Mouse (Mus musculus): Measurements from ENCODE around the gene Gm13283. TPM values are rescaled to one million over a fixed set of nuclear protein-coding genes. Genes with fewer than 3 reads are reported as not detected.
A peak's percentile ranks its signal among the peaks of the same experiment; 100 is the strongest.

Gene Gm13283
- polyA plus RNA-seq, 1 experiment, result not detected

DNA sequence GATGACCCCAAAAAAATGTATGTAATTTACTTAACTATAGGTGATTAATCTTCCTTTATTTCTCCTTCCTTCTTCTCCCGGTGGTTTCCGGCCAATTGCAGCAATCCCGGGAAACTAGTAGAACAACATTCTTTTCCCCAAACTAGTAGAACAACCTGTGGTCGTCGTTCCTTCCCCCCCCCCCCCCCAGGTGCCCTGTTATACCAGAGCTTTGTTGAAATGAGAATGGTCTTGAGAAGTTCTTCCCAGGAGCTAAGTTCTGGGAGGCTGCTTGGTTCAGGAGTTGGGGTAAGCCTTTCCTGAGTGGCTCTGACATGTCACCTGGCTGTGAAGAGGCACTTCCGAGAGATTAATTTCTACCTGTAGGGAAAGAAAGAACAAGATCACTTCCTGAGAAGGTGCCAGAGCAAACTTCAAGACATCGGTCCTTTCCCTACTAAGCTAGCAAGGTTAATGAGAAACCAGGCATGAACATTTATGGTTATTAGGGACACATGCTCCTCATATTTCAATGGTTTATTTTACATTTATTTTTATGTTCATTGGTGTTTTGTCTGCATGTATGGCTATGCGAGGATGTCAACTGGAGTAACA lies 36.3 kb upstream of the Gm13283 start:
- peaks cover 36% of the 10 kb centered on the region for H3K79me2 ChIP-seq (ENCODE audit: control insufficient read depth, insufficient read depth)
- H3ac ChIP-seq (ENCODE audit: control insufficient read depth, insufficient read length, low read depth), result no peak overlapping the region
- H3K27me3 ChIP-seq (ENCODE audit: control insufficient read depth, insufficient read depth, insufficient read length), result no peaks in the 10 kb centered on the region
- TF ChIP-seq CTCF (IDR thresholded peaks at IDR 0.05; ENCODE audit: control insufficient read depth, insufficient read depth, insufficient read length) (no peak), USF1 (IDR thresholded peaks at IDR 0.05; ENCODE audit: low read depth) (no peak), MYOD1 (IDR thresholded peaks at IDR 0.05; ENCODE audit: control insufficient read depth, insufficient read length, low read depth) (no peak), FOSL1 (IDR thresholded peaks at IDR 0.05; ENCODE audit: insufficient read depth, low read length, poor library complexity, severe bottlenecking) (no peak), MAX (IDR thresholded peaks at IDR 0.05) (no peak), CEBPB (IDR thresholded peaks at IDR 0.05; ENCODE audit: low read depth) (no peak), MYOG (IDR thresholded peaks at IDR 0.05; ENCODE audit: control insufficient read depth, extremely low read depth, insufficient read length) (no peak)
- no peak overlapping the region for H3K4me3 ChIP-seq (ENCODE audit: insufficient read depth, poor library complexity, severe bottlenecking)
- H3K79me3 ChIP-seq (ENCODE audit: low read depth), result peaks cover 34% of the 10 kb centered on the region
- H3K36me3 ChIP-seq (ENCODE audit: control insufficient read depth, insufficient read depth), result peaks cover 26% of the 10 kb centered on the region

DNA sequence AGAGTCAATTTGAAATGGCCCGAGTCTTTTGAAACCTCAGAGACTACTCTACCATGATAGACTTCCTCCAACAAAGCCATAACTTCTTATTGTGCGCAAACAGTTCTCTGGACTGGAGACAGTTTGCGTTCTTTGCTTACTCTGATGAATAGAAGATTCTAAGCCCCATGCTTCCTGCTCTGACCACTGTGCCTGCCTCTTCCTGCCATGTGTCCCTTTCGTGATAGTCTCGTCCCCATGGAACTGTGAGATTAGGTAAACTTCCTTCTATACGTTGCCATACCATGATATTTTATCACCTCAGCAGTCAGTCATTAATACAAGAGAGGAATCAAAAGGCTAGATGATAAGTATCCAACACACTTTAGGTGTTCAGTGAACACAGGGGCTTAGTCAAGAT lies 33.2 kb upstream of the Gm13283 start:
- no peak for TF ChIP-seq USF1 (IDR thresholded peaks at IDR 0.05; ENCODE audit: low read depth)
- TF ChIP-seq MYOD1 (IDR thresholded peaks at IDR 0.05; ENCODE audit: control insufficient read depth, insufficient read length, low read depth), result no peak
- TF ChIP-seq MAX (IDR thresholded peaks at IDR 0.05), result no peak
- no peak for TF ChIP-seq MYOG (IDR thresholded peaks at IDR 0.05; ENCODE audit: control insufficient read depth, extremely low read depth, insufficient read length)
- TF ChIP-seq FOSL1 (IDR thresholded peaks at IDR 0.05; ENCODE audit: insufficient read depth, low read length, poor library complexity, severe bottlenecking), result no peak
- TF ChIP-seq CEBPB (IDR thresholded peaks at IDR 0.05; ENCODE audit: low read depth), result no peak
- no peak for TF ChIP-seq CTCF (IDR thresholded peaks at IDR 0.05; ENCODE audit: control insufficient read depth, insufficient read depth, insufficient read length)
- Histone ChIP-seq H3K79me3 (ENCODE audit: low read depth) (peaks cover 3% of the 10 kb centered on the region), H3K36me3 (ENCODE audit: control insufficient read depth, insufficient read depth) (no peaks in the 10 kb centered on the region), H3ac (ENCODE audit: control insufficient read depth, insufficient read length, low read depth) (no peak overlapping the region), H3K79me2 (ENCODE audit: control insufficient read depth, insufficient read depth) (peaks cover 5% of the 10 kb centered on the region), H3K4me3 (ENCODE audit: insufficient read depth, poor library complexity, severe bottlenecking) (no peak overlapping the region), H3K27me3 (ENCODE audit: control insufficient read depth, insufficient read depth, insufficient read length) (no peaks in the 10 kb centered on the region)

DNA sequence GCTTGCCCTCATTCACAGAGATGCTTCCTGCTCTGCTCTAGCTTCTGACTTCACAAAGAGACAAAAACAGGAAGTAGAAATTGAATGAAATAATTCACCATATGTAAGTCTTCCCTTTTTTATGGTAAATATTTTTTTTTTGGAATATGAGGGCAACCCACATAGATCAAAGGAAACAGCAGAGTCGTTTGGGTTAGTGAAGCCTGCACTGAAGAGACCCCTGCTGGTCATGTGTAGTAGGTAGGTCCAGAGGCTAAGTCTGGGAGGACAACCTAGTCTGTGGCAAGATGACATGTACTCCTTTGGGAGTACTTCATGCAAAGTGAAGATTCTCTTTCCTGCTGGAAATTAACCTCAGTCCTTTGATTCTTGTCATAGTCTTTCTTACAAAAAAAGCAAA lies 32.6 kb upstream of the Gm13283 start:
- no peak overlapping the region for H3K4me3 ChIP-seq (ENCODE audit: insufficient read depth, poor library complexity, severe bottlenecking)
- no peaks in the 10 kb centered on the region for H3K36me3 ChIP-seq (ENCODE audit: control insufficient read depth, insufficient read depth)
- no peak for TF ChIP-seq MAX (IDR thresholded peaks at IDR 0.05)
- TF ChIP-seq MYOG (IDR thresholded peaks at IDR 0.05; ENCODE audit: control insufficient read depth, extremely low read depth, insufficient read length), result no peak
- TF ChIP-seq CTCF (IDR thresholded peaks at IDR 0.05; ENCODE audit: control insufficient read depth, insufficient read depth, insufficient read length), result peak; percentile 11
- TF ChIP-seq CEBPB (IDR thresholded peaks at IDR 0.05; ENCODE audit: low read depth), result no peak
- H3K79me2 ChIP-seq (ENCODE audit: control insufficient read depth, insufficient read depth), result no peaks in the 10 kb centered on the region
- no peaks in the 10 kb centered on the region for H3K79me3 ChIP-seq (ENCODE audit: low read depth)
- H3ac ChIP-seq (ENCODE audit: control insufficient read depth, insufficient read length, low read depth), result no peak overlapping the region
- H3K27me3 ChIP-seq (ENCODE audit: control insufficient read depth, insufficient read depth, insufficient read length), result no peaks in the 10 kb centered on the region

DNA sequence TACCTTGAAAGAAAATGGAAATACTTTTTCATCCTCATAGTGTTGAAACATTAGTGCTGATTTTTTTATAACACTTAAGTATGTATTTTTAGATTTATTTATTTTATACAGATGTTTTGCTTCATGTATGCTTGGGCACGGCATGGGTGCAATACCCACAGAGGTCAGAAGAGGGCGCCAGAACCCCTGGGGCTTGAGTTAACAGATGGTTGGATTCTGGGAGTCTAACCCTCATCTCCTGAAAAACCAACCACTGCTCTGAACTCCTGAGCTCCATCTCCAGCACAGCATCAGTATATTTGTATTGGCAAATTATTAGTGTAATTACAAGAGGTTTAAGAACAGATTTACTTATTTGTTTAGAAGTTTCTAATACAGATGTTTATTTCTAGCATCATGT lies 21.4 kb upstream of the Gm13283 start:
- no peak for TF ChIP-seq USF1 (IDR thresholded peaks at IDR 0.05; ENCODE audit: low read depth)
- TF ChIP-seq MYOG (IDR thresholded peaks at IDR 0.05; ENCODE audit: control insufficient read depth, extremely low read depth, insufficient read length), result no peak
- peak; percentile 34 for TF ChIP-seq CTCF (IDR thresholded peaks at IDR 0.05; ENCODE audit: control insufficient read depth, insufficient read depth, insufficient read length)
- TF ChIP-seq FOSL1 (IDR thresholded peaks at IDR 0.05; ENCODE audit: insufficient read depth, low read length, poor library complexity, severe bottlenecking), result no peak
- no peak for TF ChIP-seq MAX (IDR thresholded peaks at IDR 0.05)
- TF ChIP-seq MYOD1 (IDR thresholded peaks at IDR 0.05; ENCODE audit: control insufficient read depth, insufficient read length, low read depth), result no peak
- no peak for TF ChIP-seq CEBPB (IDR thresholded peaks at IDR 0.05; ENCODE audit: low read depth)
- H3K36me3 ChIP-seq (ENCODE audit: control insufficient read depth, insufficient read depth), result no peaks in the 10 kb centered on the region

DNA sequence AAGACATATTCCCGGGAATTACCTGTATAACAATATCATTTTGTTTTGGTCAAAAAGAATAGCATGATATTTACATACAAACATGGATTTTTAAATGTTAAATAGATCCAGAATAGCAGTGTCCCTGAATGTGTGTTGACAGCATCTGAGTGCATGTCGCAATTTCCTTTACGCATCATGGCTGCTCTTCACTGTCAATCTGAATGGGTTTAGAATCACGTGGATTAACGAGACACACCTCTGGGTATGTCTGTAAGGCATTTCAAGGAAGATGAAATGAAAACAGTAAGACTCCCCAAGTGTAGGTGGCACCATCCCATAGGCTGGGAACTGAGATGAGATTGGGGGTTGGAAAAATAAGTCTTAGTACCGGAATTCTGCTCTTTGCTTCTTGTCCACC lies 20.9 kb upstream of the Gm13283 start:
- no peak for TF ChIP-seq CTCF (IDR thresholded peaks at IDR 0.05; ENCODE audit: control insufficient read depth, insufficient read depth, insufficient read length)
- TF ChIP-seq USF1 (IDR thresholded peaks at IDR 0.05; ENCODE audit: low read depth), result no peak
- no peak for TF ChIP-seq MAX (IDR thresholded peaks at IDR 0.05)
- TF ChIP-seq FOSL1 (IDR thresholded peaks at IDR 0.05; ENCODE audit: insufficient read depth, low read length, poor library complexity, severe bottlenecking), result no peak
- peak; percentile 47 for TF ChIP-seq CEBPB (IDR thresholded peaks at IDR 0.05; ENCODE audit: low read depth)
- TF ChIP-seq MYOD1 (IDR thresholded peaks at IDR 0.05; ENCODE audit: control insufficient read depth, insufficient read length, low read depth), result no peak
- no peak for TF ChIP-seq MYOG (IDR thresholded peaks at IDR 0.05; ENCODE audit: control insufficient read depth, extremely low read depth, insufficient read length)
- no peaks in the 10 kb centered on the region for H3K79me3 ChIP-seq (ENCODE audit: low read depth)
- H3K36me3 ChIP-seq (ENCODE audit: control insufficient read depth, insufficient read depth), result no peaks in the 10 kb centered on the region
- no peak overlapping the region for H3ac ChIP-seq (ENCODE audit: control insufficient read depth, insufficient read length, low read depth)
- H3K27me3 ChIP-seq (ENCODE audit: control insufficient read depth, insufficient read depth, insufficient read length), result peaks cover 10% of the 10 kb centered on the region
- no peaks in the 10 kb centered on the region for H3K79me2 ChIP-seq (ENCODE audit: control insufficient read depth, insufficient read depth)
- no peak overlapping the region for H3K4me3 ChIP-seq (ENCODE audit: insufficient read depth, poor library complexity, severe bottlenecking)

More for the DNA sequence above, 21.4 kb upstream of the Gm13283 start:
- Histone ChIP-seq H3ac (ENCODE audit: control insufficient read depth, insufficient read length, low read depth) (no peak overlapping the region), H3K4me3 (ENCODE audit: insufficient read depth, poor library complexity, severe bottlenecking) (no peak overlapping the region), H3K27me3 (ENCODE audit: control insufficient read depth, insufficient read depth, insufficient read length) (peaks cover 10% of the 10 kb centered on the region), H3K79me2 (ENCODE audit: control insufficient read depth, insufficient read depth) (no peaks in the 10 kb centered on the region), H3K79me3 (ENCODE audit: low read depth) (no peaks in the 10 kb centered on the region)

DNA sequence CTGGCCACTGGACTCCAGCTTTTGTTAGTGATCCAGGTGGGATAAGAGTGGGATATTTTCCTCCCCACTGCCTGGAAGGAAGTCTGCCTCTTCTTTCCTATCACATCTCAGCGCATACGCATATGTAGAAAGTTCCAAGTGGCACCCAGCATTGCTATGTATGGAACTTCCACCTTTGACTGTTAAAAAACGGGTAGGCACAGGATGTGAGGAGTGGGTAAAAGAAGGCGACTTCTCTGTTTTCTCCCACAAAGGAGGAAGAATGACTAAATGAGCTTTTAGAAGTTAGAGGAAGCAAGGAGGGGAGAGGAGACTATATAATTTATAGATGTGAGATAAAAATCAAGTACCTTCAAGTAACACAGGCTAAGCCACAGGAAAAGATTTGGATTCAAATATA lies 18.5 kb upstream of the Gm13283 start:
- Histone ChIP-seq H3K79me3 (ENCODE audit: low read depth) (no peaks in the 10 kb centered on the region), H3K4me3 (ENCODE audit: insufficient read depth, poor library complexity, severe bottlenecking) (no peak overlapping the region), H3ac (ENCODE audit: control insufficient read depth, insufficient read length, low read depth) (no peak overlapping the region), H3K79me2 (ENCODE audit: control insufficient read depth, insufficient read depth) (no peaks in the 10 kb centered on the region), H3K27me3 (ENCODE audit: control insufficient read depth, insufficient read depth, insufficient read length) (peaks cover 2% of the 10 kb centered on the region), H3K36me3 (ENCODE audit: control insufficient read depth, insufficient read depth) (no peaks in the 10 kb centered on the region)
- TF ChIP-seq USF1 (IDR thresholded peaks at IDR 0.05; ENCODE audit: low read depth) (no peak), MYOG (IDR thresholded peaks at IDR 0.05; ENCODE audit: control insufficient read depth, extremely low read depth, insufficient read length) (no peak), CEBPB (IDR thresholded peaks at IDR 0.05; ENCODE audit: low read depth) (no peak), MAX (IDR thresholded peaks at IDR 0.05) (no peak), MYOD1 (IDR thresholded peaks at IDR 0.05; ENCODE audit: control insufficient read depth, insufficient read length, low read depth) (no peak), CTCF (IDR thresholded peaks at IDR 0.05; ENCODE audit: control insufficient read depth, insufficient read depth, insufficient read length) (no peak), FOSL1 (IDR thresholded peaks at IDR 0.05; ENCODE audit: insufficient read depth, low read length, poor library complexity, severe bottlenecking) (no peak)
